Mouse (Mus musculus) CH12.LX (cell line): ENCODE measurements at regions not wholly inside any gene's neighbourhood (a gene's known extent, or its start where the extent isn't known, plus 50 kb on each side); places are given as distances from the start of the nearest gene placed in this dataset.

ENCODE experiments used
- DNase-seq: peaks from one replicate; pipeline ENCODE4 v3.0.0-alpha.2; 2013; ENCODE audit errors: extremely low read depth
- H3K27ac ChIP-seq: 2 replicates; pipeline ENCODE4 v1.5.1; 2012; ENCODE audit warnings: low read depth, mild to moderate bottlenecking, control low read depth, moderate library complexity; ENCODE audit not compliant: insufficient read depth
- H3K27me3 ChIP-seq: replicated peaks from 2 replicates; pipeline ENCODE3; 2012; ENCODE audit warnings: inconsistent platforms
- H3K36me3 ChIP-seq, 2 experiments: replicated peaks in 1 of 2; 2 replicates each; pipeline versions ENCODE3 to v1.6.1; 2012; ENCODE audit warnings: inconsistent platforms in 1 of 2, low read length in 1 of 2, mild to moderate bottlenecking in 1 of 2, mixed read lengths in 1 of 2, moderate library complexity in 1 of 2; ENCODE audit not compliant: control insufficient read depth in 1 of 2, insufficient read depth in 1 of 2
- H3K4me1 ChIP-seq, 2 experiments: 2 replicates each; pipeline ENCODE4 v1.6.1; 2012; ENCODE audit warnings: inconsistent platforms in 1 of 2, moderate library complexity in 1 of 2; ENCODE audit not compliant: insufficient read depth in 2 of 2, control insufficient read depth in 1 of 2
- H3K4me2 ChIP-seq: 2 replicates; pipeline ENCODE4 v1.6.1; 2012; ENCODE audit warnings: low read depth, mild to moderate bottlenecking, control low read depth; ENCODE audit not compliant: poor library complexity, insufficient read depth, severe bottlenecking
- H3K4me3 ChIP-seq, 3 experiments: fragments of 150-350 bp in 1 of 3; sonication (generic) in 1 of 3; replicated peaks in 1 of 3; 2 replicates each; pipeline versions ENCODE3 to v1.5.1; 2011 to 2012; ENCODE audit warnings: low read depth in 2 of 3, low read length in 2 of 3, mild to moderate bottlenecking in 2 of 3, moderate library complexity in 2 of 3, control low read depth in 1 of 3, improper control_type of control experiment in 1 of 3, inconsistent platforms in 1 of 3, mixed read lengths in 1 of 3; ENCODE audit not compliant: poor library complexity in 1 of 3
- H3K79me2 ChIP-seq: replicated peaks from 2 replicates; pipeline ENCODE4 v1.6.1; 2012; ENCODE audit warnings: mild to moderate bottlenecking, moderate library complexity; ENCODE audit not compliant: control insufficient read depth, poor library complexity, insufficient read depth, severe bottlenecking; ENCODE audit errors: extremely low read depth
- H3K9ac ChIP-seq: 2 replicates; pipeline ENCODE4 v1.6.1; 2012; ENCODE audit warnings: low read depth, mild to moderate bottlenecking, control low read depth, moderate library complexity; ENCODE audit not compliant: insufficient read depth
- H3K9me3 ChIP-seq: replicated peaks from 2 replicates; pipeline ENCODE3; 2012; ENCODE audit warnings: low read length, inconsistent platforms, mixed read lengths
- BHLHE40 ChIP-seq: IDR thresholded peaks from 2 replicates; pipeline ENCODE4 v1.6.1; 2011; ENCODE audit warnings: mild to moderate bottlenecking, low read depth, low read length, improper control_type of control experiment
- ELF1 ChIP-seq: IDR thresholded peaks from 2 replicates; pipeline ENCODE4 v1.6.1; 2014; ENCODE audit warnings: low read depth, mild to moderate bottlenecking, inconsistent platforms, low read length, improper control_type of control experiment
- ETS1 ChIP-seq: conservative IDR thresholded peaks from 2 replicates; pipeline ENCODE4 v1.6.1; 2012; ENCODE audit warnings: low read depth, mild to moderate bottlenecking, inconsistent platforms, low read length, improper control_type of control experiment, moderate library complexity
- HCFC1 ChIP-seq: IDR thresholded peaks from 2 replicates; pipeline ENCODE4 v1.6.1; 2012; ENCODE audit warnings: low read depth, mild to moderate bottlenecking, inconsistent platforms, low read length, improper control_type of control experiment
- IRF4 ChIP-seq: IDR thresholded peaks from 2 replicates; pipeline ENCODE4 v1.6.1; 2014; ENCODE audit warnings: low read depth, mild to moderate bottlenecking, inconsistent platforms, low read length, improper control_type of control experiment
- KAT2A ChIP-seq: IDR thresholded peaks from 2 replicates; pipeline ENCODE4 v1.6.1; 2012; ENCODE audit warnings: low read length, improper control_type of control experiment, inconsistent platforms; ENCODE audit not compliant: insufficient replicate concordance
- MAZ ChIP-seq: IDR thresholded peaks from 2 replicates; pipeline ENCODE4 v1.6.1; 2012; ENCODE audit warnings: low read depth, mild to moderate bottlenecking, inconsistent platforms, low read length, improper control_type of control experiment, moderate library complexity
- MYC ChIP-seq: IDR thresholded peaks from 2 replicates; pipeline ENCODE4 v1.6.1; 2011; ENCODE audit warnings: low read depth, mild to moderate bottlenecking, improper control_type of control experiment, low read length
- NRF1 ChIP-seq: IDR thresholded peaks from 2 replicates; pipeline ENCODE4 v1.6.1; 2014; ENCODE audit warnings: low read depth, mild to moderate bottlenecking, inconsistent platforms, low read length, improper control_type of control experiment, moderate library complexity
- PAX5 ChIP-seq: IDR thresholded peaks from 2 replicates; pipeline ENCODE4 v1.6.1; 2012; ENCODE audit warnings: low read length, inconsistent platforms, mixed read lengths
- POLR2AphosphoS2 ChIP-seq: IDR thresholded peaks from 2 replicates; pipeline ENCODE4 v1.6.1; 2011; ENCODE audit warnings: low read depth, low read length, improper control_type of control experiment
- RAD21 ChIP-seq: IDR thresholded peaks from 2 replicates; pipeline ENCODE4 v1.6.1; 2011; ENCODE audit warnings: low read depth, mild to moderate bottlenecking, low read length, improper control_type of control experiment, moderate library complexity
- SIN3A ChIP-seq: IDR thresholded peaks from 2 replicates; pipeline ENCODE4 v1.6.1; 2012; ENCODE audit warnings: low read length, improper control_type of control experiment, inconsistent platforms
- USF1 ChIP-seq: IDR thresholded peaks from 2 replicates; pipeline ENCODE4 v1.6.1; 2014; ENCODE audit warnings: low read depth, mild to moderate bottlenecking, inconsistent platforms, low read length, improper control_type of control experiment
- ZNF384 ChIP-seq: IDR thresholded peaks from 2 replicates; pipeline ENCODE4 v1.6.1; 2012; ENCODE audit warnings: low read depth, low read length, improper control_type of control experiment, inconsistent platforms
- dilution Hi-C: fragments of 300-500 bp; cut with MboI; formaldehyde crosslinking; loops from 2 replicates; pipeline ENCODE4 v1.14.3; 2020; ENCODE audit warnings: low sequenced_read_pairs; ENCODE audit not compliant: extremely low pct_unique_long_range_greater_than_20kb, extremely low pct_ligation_motif_present
- in situ Hi-C: fragments of 300-500 bp; cut with MboI; formaldehyde crosslinking; loops from 3 replicates; pipeline ENCODE4 v1.14.3; 2019; ENCODE audit warnings: low sequenced_read_pairs, low pct_ligation_motif_present, low pct_unique_long_range_greater_than_20kb, mixed read lengths

- Histone ChIP-seq H3K4me2 (no peak overlapping the region), H3K27me3 (no peaks in the 10 kb centered on the region), H3K36me3 (no peaks in the 10 kb centered on the region), H3K9me3 (peaks cover 78% of the 10 kb centered on the region), H3K9ac (no peak overlapping the region), H3K79me2 (no peaks in the 10 kb centered on the region), H3K4me3 (no peak overlapping the region), H3K4me1 (no peaks in the 10 kb centered on the region), H3K27ac (no peak overlapping the region)
- dilution Hi-C loops (no loop called here), in situ Hi-C loops (no loop called here)
- no peak for TF ChIP-seq POLR2AphosphoS2
- no peak for TF ChIP-seq RAD21
- no peak for TF ChIP-seq ETS1
- TF ChIP-seq SIN3A: no peak
- no peak for TF ChIP-seq ZNF384
- TF ChIP-seq MYC: no peak
- no peak for TF ChIP-seq IRF4
- TF ChIP-seq ELF1: no peak
- TF ChIP-seq MAZ: no peak
- TF ChIP-seq KAT2A: no peak
- DNase-seq: no peak
Measured at GRCm38 (mm10) chr2:59406976-59407375, 77.5 kb upstream of the Dapl1 start.

- Histone ChIP-seq H3K79me2 (no peaks in the 10 kb centered on the region), H3K36me3 (no peaks in the 10 kb centered on the region), H3K4me2 (no peak overlapping the region), H3K9me3 (peaks cover 72% of the 10 kb centered on the region), H3K9ac (no peak overlapping the region), H3K4me1 (no peaks in the 10 kb centered on the region), H3K27me3 (no peaks in the 10 kb centered on the region), H3K27ac (no peak overlapping the region), H3K4me3 (no peak overlapping the region)
- no peak for TF ChIP-seq USF1
- TF ChIP-seq IRF4: no peak
- no peak for TF ChIP-seq HCFC1
- no peak for TF ChIP-seq BHLHE40
- no peak for TF ChIP-seq NRF1
- no peak for TF ChIP-seq PAX5
- dilution Hi-C loops (no loop called here), in situ Hi-C loops (no loop called here)
- no peak for DNase-seq
Measured at GRCm38 (mm10) chr2:59407512-59407988, 76.9 kb upstream of the Dapl1 start.
